Mouse (Mus musculus): ENCODE results near the gene Usp36. TPM values are rescaled to one million over a fixed set of nuclear protein-coding genes. Genes with fewer than 3 reads are reported as not detected.

The Usp36 gene
- total and polyA plus RNA-seq, 2 experiments from 2014 or later = 12.6 to 19.7 TPM

- Histone ChIP-seq H3K4me2 (ENCODE audit: low read depth, low read length) (no peak overlapping the region), H3K9ac (replicated peaks; ENCODE audit: low read length) (no peak overlapping the region), H3K27ac (no peak overlapping the region; the same call in 1 of the 2 replicates), H3K27me3 (ENCODE audit: insufficient read depth, low read length) (no peaks in the 10 kb centered on the region), H3K4me1 (ENCODE audit: insufficient read depth, low read length) (no peaks in the 10 kb centered on the region), H3K4me3 (ENCODE audit: low read length) (no peak overlapping the region), H3K9me3 (ENCODE audit: low read length) (no peaks in the 10 kb centered on the region), H3K36me3 (ENCODE audit: insufficient read depth, low read length) (no peaks in the 10 kb centered on the region)
- 56% methylated on average over 14 of the region's 14 CpGs for WGBS
- no peak for DNase-seq (ENCODE audit: low spot score)
- TF ChIP-seq CTCF (IDR thresholded peaks at IDR 0.05; ENCODE audit: low read depth) = no peak
- no peak for ATAC-seq
Observed at GRCm38 (mm10) chr11:118239281-118240198, 50.5 kb downstream of the Usp36 start.

GRCm38 (mm10) chr11:118236520-118237190 is 53.4 kb downstream of the Usp36 start:
- DNase-seq (ENCODE audit: low spot score) (no peak), ATAC-seq (no peak)
- Histone ChIP-seq H3K36me3 (ENCODE audit: insufficient read depth, low read length) (no peaks in the 10 kb centered on the region), H3K4me2 (ENCODE audit: low read depth, low read length) (no peak overlapping the region), H3K4me3 (ENCODE audit: low read length) (no peak overlapping the region), H3K9me3 (ENCODE audit: low read length) (no peaks in the 10 kb centered on the region), H3K27me3 (ENCODE audit: insufficient read depth, low read length) (no peaks in the 10 kb centered on the region), H3K4me1 (ENCODE audit: insufficient read depth, low read length) (0 out of 2 replicates have a peak, but pooled peaks cover 3% of the 10 kb centered on the region), H3K27ac (no peak overlapping the region), H3K9ac (replicated peaks; ENCODE audit: low read length) (no peak overlapping the region)
- TF ChIP-seq CTCF (IDR thresholded peaks at IDR 0.05; ENCODE audit: low read depth) = peak; percentile 10; the same call in 1 of the 2 replicates
- 66% methylated on average over 6 of the region's 6 CpGs for WGBS

- no peak for TF ChIP-seq CTCF (IDR thresholded peaks at IDR 0.05; ENCODE audit: low read depth)
- no peaks in the 10 kb centered on the region for H3K9me3 ChIP-seq (ENCODE audit: low read length)
- H3K27me3 ChIP-seq (ENCODE audit: insufficient read depth, low read length) = no peaks in the 10 kb centered on the region
- ATAC-seq = no peak
- H3K9ac ChIP-seq (replicated peaks; ENCODE audit: low read length) = no peak overlapping the region
- H3K4me3 ChIP-seq (ENCODE audit: low read length) = no peak overlapping the region
- H3K27ac ChIP-seq = 0 out of 2 replicates have a peak overlapping the region, but pooled peaks have one; percentile 7
- 0 out of 2 replicates have a peak, but pooled peaks cover 3% of the 10 kb centered on the region for H3K4me1 ChIP-seq (ENCODE audit: insufficient read depth, low read length)
- no peaks in the 10 kb centered on the region for H3K36me3 ChIP-seq (ENCODE audit: insufficient read depth, low read length)
- WGBS = 83% methylated on average over 7 of the region's 7 CpGs
- H3K4me2 ChIP-seq (ENCODE audit: low read depth, low read length) = no peak overlapping the region
- DNase-seq (ENCODE audit: low spot score) = no peak
Observed at GRCm38 (mm10) chr11:118234929-118235328, 55.1 kb downstream of the Usp36 start.

- DNase-seq (ENCODE audit: low spot score) (no peak), ATAC-seq (no peak)
- H3K4me3 ChIP-seq (ENCODE audit: low read length) = no peak overlapping the region
- 82% methylated on average over 6 of the region's 6 CpGs for WGBS
- H3K4me2 ChIP-seq (ENCODE audit: low read depth, low read length) = no peak overlapping the region
- no peaks in the 10 kb centered on the region for H3K9me3 ChIP-seq (ENCODE audit: low read length)
- H3K4me1 ChIP-seq (ENCODE audit: insufficient read depth, low read length) = 0 out of 2 replicates have a peak, but pooled peaks cover 3% of the 10 kb centered on the region
- no peaks in the 10 kb centered on the region for H3K27me3 ChIP-seq (ENCODE audit: insufficient read depth, low read length)
- H3K36me3 ChIP-seq (ENCODE audit: insufficient read depth, low read length) = no peaks in the 10 kb centered on the region
- H3K27ac ChIP-seq = 0 out of 2 replicates have a peak overlapping the region, but pooled peaks have one; percentile 7
- no peak overlapping the region for H3K9ac ChIP-seq (replicated peaks; ENCODE audit: low read length)
- TF ChIP-seq CTCF (IDR thresholded peaks at IDR 0.05; ENCODE audit: low read depth) = no peak
Observed at GRCm38 (mm10) chr11:118234500-118234899, 55.5 kb downstream of the Usp36 start.

- no peak overlapping the region for H3K4me2 ChIP-seq (ENCODE audit: low read depth, low read length)
- H3K36me3 ChIP-seq (ENCODE audit: insufficient read depth, low read length) = no peaks in the 10 kb centered on the region
- H3K9me3 ChIP-seq (ENCODE audit: low read length) = no peaks in the 10 kb centered on the region
- H3K9ac ChIP-seq (replicated peaks; ENCODE audit: low read length) = no peak overlapping the region
- 74% methylated on average over 3 of the region's 3 CpGs for WGBS
- H3K4me1 ChIP-seq (ENCODE audit: insufficient read depth, low read length) = 0 out of 2 replicates have a peak, but pooled peaks cover 3% of the 10 kb centered on the region
- no peaks in the 10 kb centered on the region for H3K27me3 ChIP-seq (ENCODE audit: insufficient read depth, low read length)
- DNase-seq (ENCODE audit: low spot score) (no peak), ATAC-seq (no peak)
- TF ChIP-seq CTCF (IDR thresholded peaks at IDR 0.05; ENCODE audit: low read depth) = no peak
- H3K27ac ChIP-seq = no peak overlapping the region
- no peak overlapping the region for H3K4me3 ChIP-seq (ENCODE audit: low read length)
Observed at GRCm38 (mm10) chr11:118233924-118234323, 56.1 kb downstream of the Usp36 start.

GRCm38 (mm10) chr11:118232314-118232831 is 57.7 kb downstream of the Usp36 start:
- Histone ChIP-seq H3K9me3 (ENCODE audit: low read length) (no peaks in the 10 kb centered on the region), H3K27me3 (ENCODE audit: insufficient read depth, low read length) (no peaks in the 10 kb centered on the region), H3K4me3 (ENCODE audit: low read length) (no peak overlapping the region), H3K27ac (no peak overlapping the region), H3K36me3 (ENCODE audit: insufficient read depth, low read length) (no peaks in the 10 kb centered on the region), H3K9ac (replicated peaks; ENCODE audit: low read length) (no peak overlapping the region), H3K4me1 (ENCODE audit: insufficient read depth, low read length) (0 out of 2 replicates have a peak, but pooled peaks cover 3% of the 10 kb centered on the region), H3K4me2 (ENCODE audit: low read depth, low read length) (no peak overlapping the region)
- peak; percentile 75 for TF ChIP-seq CTCF (IDR thresholded peaks at IDR 0.05; ENCODE audit: low read depth)
- 36% methylated on average over 7 of the region's 7 CpGs for WGBS
- peak; percentile 62 for DNase-seq (ENCODE audit: low spot score)
- 0 out of 2 replicates have a peak, but pooled peaks have one; percentile 49 for ATAC-seq

All from hindbrain, postnatal 0 days (tissue).